Mouse (Mus musculus): ENCODE results near the gene Ephx3.

GRCm38 (mm10) chr17:32165266-32165802, 24.0 kb downstream of the Ephx3 start:
- TF ChIP-seq CTCF (IDR thresholded peaks at IDR 0.05; ENCODE audit: low read depth) (no peak), EP300 (IDR thresholded peaks at IDR 0.05; ENCODE audit: low read depth) (no peak)
